Mouse (Mus musculus) olfactory bulb, adult 2 months (tissue): ENCODE data around the gene Sipa1l3.

Experiments
- CTCF ChIP-seq: fragments of 200-500 bp; IDR thresholded peaks from 2 replicates; pipeline ENCODE4 v1.5.1; 2012; ENCODE audit warnings: low read depth, mild to moderate bottlenecking, low read length, moderate library complexity; ENCODE audit not compliant: insufficient read depth
- POLR2A ChIP-seq: fragments of 200-500 bp; IDR thresholded peaks from 2 replicates; pipeline ENCODE4 v1.6.1; 2012; ENCODE audit warnings: mild to moderate bottlenecking, low read depth, low read length, moderate library complexity; ENCODE audit not compliant: insufficient read depth

DNA sequence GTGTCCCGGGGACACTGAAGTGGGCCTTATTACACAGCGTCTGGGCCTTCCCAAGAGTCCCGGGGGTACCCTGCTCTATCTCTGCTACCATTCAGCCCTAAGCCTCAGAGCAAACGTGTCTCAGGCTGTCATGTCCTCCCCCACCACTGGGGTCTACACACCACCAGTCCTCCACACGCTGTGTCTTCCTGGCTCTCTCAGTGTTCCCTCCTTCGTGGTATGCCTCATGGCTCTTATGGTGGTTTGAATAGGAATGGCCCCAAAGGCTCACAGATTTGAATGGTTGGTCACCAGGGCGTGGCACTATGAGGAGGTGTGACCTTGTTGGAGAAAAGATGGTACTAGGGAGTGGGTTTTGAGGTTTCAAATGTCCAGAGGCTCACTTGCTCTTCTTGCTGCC, 43.4 kb downstream of the Sipa1l3 start:
- TF ChIP-seq POLR2A, result no peak
- no peak for TF ChIP-seq CTCF
